Mouse (Mus musculus): ENCODE measurements around the gene Kctd6. TPM values are rescaled to one million over a fixed set of nuclear protein-coding genes. Genes with fewer than 3 reads are reported as not detected.
"Not testable (repeated sequence)": the region's sequence is repeated elsewhere in the genome, so short reads cannot be mapped to it uniquely, and the experiment has no call there.

The Kctd6 gene
- total RNA-seq, 1 experiment from 2014 or later, result 9.2 TPM

- ATAC-seq (ENCODE audit: extremely low read depth, insufficient number of reproducible peaks, low FRiP score, poor library complexity, severe bottlenecking), result no peak
These were observed 29.4 kb downstream of the Kctd6 start for GRCm38 (mm10) chr14:8243136-8243888.

GRCm38 (mm10) chr14:8244211-8244611 is 30.3 kb downstream of the Kctd6 start:
- ATAC-seq (ENCODE audit: extremely low read depth, insufficient number of reproducible peaks, low FRiP score, poor library complexity, severe bottlenecking), result no peak

GRCm38 (mm10) chr14:8246878-8247277 is 32.9 kb downstream of the Kctd6 start:
- no peak for ATAC-seq (ENCODE audit: extremely low read depth, insufficient number of reproducible peaks, low FRiP score, poor library complexity, severe bottlenecking)

GRCm38 (mm10) chr14:8249206-8249605 is 35.3 kb downstream of the Kctd6 start:
- no peak for ATAC-seq (ENCODE audit: extremely low read depth, insufficient number of reproducible peaks, low FRiP score, poor library complexity, severe bottlenecking)

- ATAC-seq (ENCODE audit: extremely low read depth, insufficient number of reproducible peaks, low FRiP score, poor library complexity, severe bottlenecking), result no peak
These were observed 36.4 kb downstream of the Kctd6 start for GRCm38 (mm10) chr14:8250141-8250871.

- no peak for ATAC-seq (ENCODE audit: extremely low read depth, insufficient number of reproducible peaks, low FRiP score, poor library complexity, severe bottlenecking)
These were observed 37.5 kb downstream of the Kctd6 start for GRCm38 (mm10) chr14:8251330-8251885.

- ATAC-seq (ENCODE audit: extremely low read depth, insufficient number of reproducible peaks, low FRiP score, poor library complexity, severe bottlenecking), result no peak
These were observed 41.3 kb downstream of the Kctd6 start for GRCm38 (mm10) chr14:8255076-8255729.

- no peak for ATAC-seq (ENCODE audit: extremely low read depth, insufficient number of reproducible peaks, low FRiP score, poor library complexity, severe bottlenecking)
These were observed 42.1 kb downstream of the Kctd6 start for GRCm38 (mm10) chr14:8256072-8256471.

GRCm38 (mm10) chr14:8256881-8257280 is 42.9 kb downstream of the Kctd6 start:
- ATAC-seq (ENCODE audit: extremely low read depth, insufficient number of reproducible peaks, low FRiP score, poor library complexity, severe bottlenecking), result no peak

- no peak for ATAC-seq (ENCODE audit: extremely low read depth, insufficient number of reproducible peaks, low FRiP score, poor library complexity, severe bottlenecking)
These were observed 43.8 kb downstream of the Kctd6 start for GRCm38 (mm10) chr14:8257521-8258334.

GRCm38 (mm10) chr14:8258335-8258627 is 44.3 kb downstream of the Kctd6 start:
- ATAC-seq (ENCODE audit: extremely low read depth, insufficient number of reproducible peaks, low FRiP score, poor library complexity, severe bottlenecking), result no peak

- no peak for ATAC-seq (ENCODE audit: extremely low read depth, insufficient number of reproducible peaks, low FRiP score, poor library complexity, severe bottlenecking)
These were observed 44.8 kb downstream of the Kctd6 start for GRCm38 (mm10) chr14:8258752-8259151.

GRCm38 (mm10) chr14:8259166-8259565 is 45.2 kb downstream of the Kctd6 start, which contains the start of gene Acox2:
Gene Acox2, minus strand, starts transcription at chr14:8259353.
- ATAC-seq (ENCODE audit: extremely low read depth, insufficient number of reproducible peaks, low FRiP score, poor library complexity, severe bottlenecking), result no peak

GRCm38 (mm10) chr14:8260214-8260613 is 46.3 kb downstream of the Kctd6 start:
- ATAC-seq (ENCODE audit: extremely low read depth, insufficient number of reproducible peaks, low FRiP score, poor library complexity, severe bottlenecking), result no peak

GRCm38 (mm10) chr14:8262242-8262641 is 48.3 kb downstream of the Kctd6 start:
- no peak for ATAC-seq (ENCODE audit: extremely low read depth, insufficient number of reproducible peaks, low FRiP score, poor library complexity, severe bottlenecking)

GRCm38 (mm10) chr14:8264378-8264777 is 50.4 kb downstream of the Kctd6 start:
- no peak for ATAC-seq (ENCODE audit: extremely low read depth, insufficient number of reproducible peaks, low FRiP score, poor library complexity, severe bottlenecking)

- not testable (repeated sequence) for ATAC-seq (ENCODE audit: extremely low read depth, insufficient number of reproducible peaks, low FRiP score, poor library complexity, severe bottlenecking)
These were observed 57.3 kb downstream of the Kctd6 start for GRCm38 (mm10) chr14:8271281-8271680.

All from neutrophil, adult 5-6 weeks (primary cell).